Mouse (Mus musculus) hindbrain, embryonic 14.5 days (tissue): ENCODE results near the gene Olfr313. TPM values are rescaled to one million over a fixed set of nuclear protein-coding genes. Genes with fewer than 3 reads are reported as not detected.
"Not testable (repeated sequence)": the region's sequence is repeated elsewhere in the genome, so short reads cannot be mapped to it uniquely, and the experiment has no call there.

ENCODE experiments used
- ATAC-seq: fragments of 200-750 bp; cut with Nextera tagmentation; 2 replicates; pipeline ENCODE4 v1.8.0; 2017; ENCODE audit warnings: moderate number of reproducible peaks, mild to moderate bottlenecking, moderate TSS enrichment, moderate library complexity; ENCODE audit not compliant: low FRiP score
- DNase-seq: peaks from one replicate; pipeline ENCODE4 v3.0.0-alpha.2; 2015; ENCODE audit warnings: low spot score
- H3K27ac ChIP-seq: fragments of 300-500 bp; sonication (generic); 2 replicates; pipeline ENCODE4 v1.5.1; 2014; ENCODE audit warnings: mild to moderate bottlenecking, moderate library complexity
- H3K27me3 ChIP-seq: fragments of 300-500 bp; sonication (generic); 2 replicates; pipeline ENCODE4 v1.6.1; 2014; ENCODE audit warnings: mild to moderate bottlenecking, low read length, mixed read lengths; ENCODE audit not compliant: control insufficient read depth, insufficient read depth
- H3K36me3 ChIP-seq: fragments of 300-500 bp; sonication (generic); replicated peaks from 2 replicates; pipeline ENCODE4 v1.6.1; 2014; ENCODE audit not compliant: control insufficient read depth, insufficient read depth
- H3K4me1 ChIP-seq: fragments of 300-500 bp; sonication (generic); replicated peaks from 2 replicates; pipeline ENCODE4 v1.6.1; 2014; ENCODE audit warnings: antibody characterized with exemption, low read length, mixed read lengths; ENCODE audit not compliant: control insufficient read depth, insufficient read depth
- H3K4me2 ChIP-seq: fragments of 300-500 bp; sonication (generic); replicated peaks from 2 replicates; pipeline ENCODE4 v1.6.1; 2014; ENCODE audit warnings: mild to moderate bottlenecking, moderate library complexity
- H3K4me3 ChIP-seq: fragments of 300-500 bp; sonication (generic); replicated peaks from 2 replicates; pipeline ENCODE4 v1.5.1; 2014; ENCODE audit warnings: mild to moderate bottlenecking, low read length
- H3K9ac ChIP-seq: fragments of 300-500 bp; sonication (generic); 2 replicates; pipeline ENCODE4 v1.6.1; 2014
- H3K9me3 ChIP-seq: fragments of 300-500 bp; sonication (generic); 2 replicates; pipeline ENCODE4 v1.6.1; 2016; ENCODE audit warnings: low read length; ENCODE audit not compliant: control insufficient read depth
- WGBS: fragments of 180-500 bp; shearing (Covaris S2); extraction: QIAGEN DNeasy Blood & Tissue Kit; methylation state at CpG from one replicate; pipeline ENCODE4 v1.1.7; 2014; 5-methylcytosine and 5-hydroxymethylcytosine counted together
- polyA plus RNA-seq: library from polyadenylated mRNA; unstranded; fragments of >200 nt; fragmentation: Nextera tagmentation; extraction: Ambion mirVana; gene quantifications from 2 replicates; pipeline ENCODE4 v1.2.1, GENCODE M21; 2014

Gene Olfr313
- polyA plus RNA-seq, 1 experiment from 2014 or later = not detected

DNA sequence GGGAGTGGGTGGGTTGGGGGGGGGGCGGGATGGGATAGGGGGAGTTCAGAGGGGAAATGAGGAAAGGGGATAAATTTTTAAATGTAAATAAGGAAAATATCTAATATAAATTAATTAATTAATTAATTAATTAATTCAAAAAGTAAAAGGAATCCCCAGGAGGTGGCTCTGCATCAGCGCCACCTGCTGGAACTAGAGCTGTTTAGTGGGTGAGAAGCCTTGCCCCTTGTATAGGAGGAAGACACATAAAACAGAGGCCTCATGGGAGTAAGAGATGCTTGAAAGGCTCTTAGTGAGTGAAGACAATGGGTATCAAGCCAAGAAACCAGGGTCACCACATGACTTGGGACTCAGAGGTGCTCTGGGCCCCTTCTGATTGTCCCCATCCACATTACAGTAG is 18.9 kb upstream of the Olfr313 start:
- H3K4me2 ChIP-seq = no peak overlapping the region
- no peak for DNase-seq
- H3K9ac ChIP-seq = no peak overlapping the region
- H3K27me3 ChIP-seq = no peaks in the 10 kb centered on the region
- no peak for ATAC-seq
- H3K36me3 ChIP-seq = no peaks in the 10 kb centered on the region
- no peak overlapping the region for H3K27ac ChIP-seq
- H3K4me3 ChIP-seq = no peak overlapping the region
- WGBS = 84% methylated on average over 2 of the region's 2 CpGs
- H3K9me3 ChIP-seq = no peaks in the 10 kb centered on the region
- H3K4me1 ChIP-seq = no peaks in the 10 kb centered on the region

DNA sequence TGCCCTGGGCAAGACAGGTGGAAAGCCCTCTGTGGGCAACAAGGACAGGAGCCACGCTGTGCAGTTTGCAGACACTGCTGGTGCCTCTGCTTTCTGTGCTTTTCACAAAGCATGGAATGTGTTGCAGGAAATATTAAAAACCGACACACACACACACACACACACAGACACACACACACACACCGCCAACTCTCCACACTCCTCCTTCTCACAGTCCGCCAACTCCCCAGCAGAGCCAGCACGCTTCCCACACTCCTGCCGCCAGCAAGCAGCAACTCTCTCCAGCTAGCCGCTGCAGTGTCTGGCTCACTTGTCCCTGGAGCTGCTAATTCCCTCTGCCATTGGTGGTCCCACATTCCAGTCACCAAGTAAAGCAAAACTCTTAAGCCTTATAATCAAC is 17.9 kb upstream of the Olfr313 start:
- DNase-seq = no peak
- Histone ChIP-seq H3K9me3 (no peaks in the 10 kb centered on the region), H3K4me1 (peaks cover 5% of the 10 kb centered on the region), H3K4me3 (no peak overlapping the region), H3K9ac (no peak overlapping the region), H3K27me3 (no peaks in the 10 kb centered on the region), H3K4me2 (no peak overlapping the region), H3K27ac (no peak overlapping the region), H3K36me3 (no peaks in the 10 kb centered on the region)
- 78% methylated on average over 7 of the region's 7 CpGs for WGBS
- ATAC-seq = no peak

DNA sequence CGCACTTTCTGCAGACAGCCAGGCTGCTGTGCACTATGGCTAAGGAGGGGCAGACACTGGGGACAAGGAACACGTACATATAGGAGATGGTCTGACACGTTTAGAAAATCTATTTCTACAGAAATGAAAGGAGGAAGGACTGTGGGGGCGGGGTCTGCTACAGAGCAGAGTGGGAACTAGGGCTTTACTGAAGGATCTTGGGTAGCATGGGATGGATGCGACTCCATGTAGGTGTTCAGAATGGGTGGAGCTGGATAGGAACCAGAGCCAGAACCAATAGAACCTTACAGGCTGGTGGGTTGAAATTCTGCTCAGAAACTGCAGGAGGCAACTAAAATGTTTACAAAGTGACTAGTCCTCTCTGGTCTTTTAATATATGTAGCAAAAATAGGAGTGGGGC is 15.1 kb upstream of the Olfr313 start:
- no peak overlapping the region for H3K4me3 ChIP-seq
- H3K36me3 ChIP-seq = no peaks in the 10 kb centered on the region
- DNase-seq = no peak
- WGBS = 85% methylated on average over 5 of the region's 5 CpGs
- peaks cover 10% of the 10 kb centered on the region for H3K4me1 ChIP-seq
- H3K27ac ChIP-seq = no peak overlapping the region
- H3K27me3 ChIP-seq = no peaks in the 10 kb centered on the region
- ATAC-seq = no peak
- H3K4me2 ChIP-seq = no peak overlapping the region
- H3K9ac ChIP-seq = no peak overlapping the region
- no peaks in the 10 kb centered on the region for H3K9me3 ChIP-seq

DNA sequence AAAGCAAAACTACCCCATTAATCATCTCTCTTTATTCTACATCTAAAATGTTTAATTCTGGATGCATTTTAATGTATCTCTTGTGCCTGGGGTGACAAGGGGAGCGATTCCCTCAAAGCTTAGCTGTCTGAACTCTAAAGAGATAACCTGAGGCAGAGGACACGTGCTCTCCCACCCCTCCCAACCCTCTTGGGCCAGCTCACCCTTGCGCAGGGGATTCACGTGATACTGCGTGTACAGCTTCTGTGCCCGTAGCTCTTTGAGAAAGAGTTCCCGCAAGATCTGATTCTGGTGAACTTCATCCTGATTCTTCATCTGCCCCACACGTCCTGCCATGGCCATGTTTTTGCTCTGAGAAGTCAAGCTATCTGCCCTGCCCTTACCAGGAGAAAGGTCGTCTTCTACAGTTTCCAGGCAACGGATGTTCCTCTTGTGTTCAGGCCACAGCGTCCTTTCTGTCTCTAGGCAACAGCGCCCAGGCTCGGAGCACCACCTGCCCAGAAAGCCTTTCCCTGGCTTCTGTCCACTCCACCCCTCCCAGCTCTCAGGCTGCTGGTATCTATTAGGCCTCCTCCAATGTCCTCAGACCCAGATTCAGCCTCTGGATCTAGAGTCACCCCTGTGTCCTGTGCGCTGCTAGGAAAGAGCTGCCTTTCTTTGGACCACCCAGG is 13.1 kb upstream of the Olfr313 start, which contains the start of gene Fam183b:
TSS of gene Fam183b (minus strand) at position 403 of the 671 bp plus-strand sequence.
- no peaks in the 10 kb centered on the region for H3K9me3 ChIP-seq
- peak within 1 kb of the TSS; percentile 35 for H3K4me2 ChIP-seq
- no peaks in the 10 kb centered on the region for H3K36me3 ChIP-seq
- no peak within 1 kb of the TSS for H3K4me3 ChIP-seq
- H3K27ac ChIP-seq = no peak within 1 kb of the TSS
- no peaks in the 10 kb centered on the region for H3K27me3 ChIP-seq
- DNase-seq = no peak
- peak; percentile 31; the same call in 1 of the 2 replicates for ATAC-seq
- WGBS = 24% methylated on average over 14 of the region's 14 CpGs
- peaks cover 10% of the 10 kb centered on the region for H3K4me1 ChIP-seq
- H3K9ac ChIP-seq = 0 out of 2 replicates have a peak within 1 kb of the TSS, but pooled peaks have one; percentile 20

DNA sequence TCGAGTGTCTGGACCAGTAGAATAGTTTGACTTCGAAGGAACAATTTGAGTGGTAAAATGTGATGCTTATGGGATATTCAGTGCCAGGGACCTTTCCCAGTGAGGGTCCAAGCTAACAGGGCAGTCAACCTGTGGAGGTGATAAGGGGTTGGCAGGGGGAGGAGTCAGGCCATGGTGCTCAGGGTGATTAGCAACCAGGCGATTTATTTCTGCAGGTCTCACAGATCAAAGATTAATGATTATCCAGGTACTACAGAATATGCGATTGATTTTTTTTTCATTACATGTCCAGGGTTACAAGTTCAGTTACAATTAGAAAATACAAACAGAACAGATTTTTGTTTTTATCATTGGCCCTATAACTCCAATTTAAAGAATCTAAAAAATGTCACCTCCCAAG is 10.9 kb upstream of the Olfr313 start:
- Histone ChIP-seq H3K4me1 (peaks cover 10% of the 10 kb centered on the region), H3K4me2 (no peak overlapping the region), H3K9ac (no peak overlapping the region), H3K9me3 (no peaks in the 10 kb centered on the region), H3K27ac (no peak overlapping the region), H3K27me3 (no peaks in the 10 kb centered on the region), H3K4me3 (no peak overlapping the region), H3K36me3 (no peaks in the 10 kb centered on the region)
- DNase-seq (no peak), ATAC-seq (no peak)
- WGBS = 81% methylated on average over 4 of the region's 4 CpGs

DNA sequence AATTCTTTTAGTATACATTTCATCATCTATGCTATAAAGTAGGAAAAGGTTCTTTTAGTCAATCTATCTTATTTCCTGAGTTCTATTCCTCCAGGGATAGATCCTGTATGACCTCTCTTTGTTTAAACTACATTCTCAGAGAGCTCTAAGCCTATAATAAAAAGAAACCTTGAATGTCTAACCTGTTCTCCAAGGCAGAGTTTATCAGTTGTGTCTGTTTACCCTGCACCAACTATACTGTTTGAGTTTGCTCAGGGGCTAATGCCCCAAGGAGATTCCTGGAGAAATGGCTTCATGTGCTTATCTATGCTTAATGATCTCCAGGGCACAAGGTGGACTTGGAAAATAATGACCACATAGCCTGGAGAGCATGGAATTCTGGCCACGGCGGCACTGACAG is 10.4 kb upstream of the Olfr313 start:
- DNase-seq (no peak), ATAC-seq (no peak)
- Histone ChIP-seq H3K4me2 (no peak overlapping the region), H3K27me3 (no peaks in the 10 kb centered on the region), H3K36me3 (no peaks in the 10 kb centered on the region), H3K27ac (no peak overlapping the region), H3K4me1 (peaks cover 10% of the 10 kb centered on the region), H3K9ac (no peak overlapping the region), H3K4me3 (no peak overlapping the region), H3K9me3 (no peaks in the 10 kb centered on the region)
- WGBS = 69% methylated on average over 2 of the region's 2 CpGs

DNA sequence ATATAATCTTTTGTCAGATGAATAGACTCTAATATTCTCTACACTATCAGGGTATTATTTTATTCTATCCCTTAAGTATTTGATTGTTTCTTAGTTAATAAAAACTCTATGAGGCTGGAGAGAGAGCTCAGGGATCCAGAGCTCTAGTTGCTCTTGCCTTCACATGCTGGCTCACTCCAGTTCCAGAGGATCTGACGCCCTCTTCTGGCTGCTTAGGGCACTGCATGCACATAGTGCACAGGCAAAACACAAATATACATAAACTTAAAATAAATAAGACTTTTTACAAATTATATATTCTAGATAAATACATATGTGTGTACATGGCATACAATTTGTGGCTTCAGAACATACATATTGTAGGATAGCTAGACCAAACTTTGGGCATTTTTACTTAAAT is 2.8 kb upstream of the Olfr313 start:
- no peaks in the 10 kb centered on the region for H3K27me3 ChIP-seq
- H3K36me3 ChIP-seq = no peaks in the 10 kb centered on the region
- no peak for DNase-seq
- no peak overlapping the region for H3K4me3 ChIP-seq
- no peak overlapping the region for H3K9ac ChIP-seq
- H3K4me1 ChIP-seq = no peaks in the 10 kb centered on the region
- no peak for ATAC-seq
- WGBS = 3% methylated on average over 1 of the region's 1 CpGs
- no peak overlapping the region for H3K4me2 ChIP-seq
- no peak overlapping the region for H3K27ac ChIP-seq
- no peaks in the 10 kb centered on the region for H3K9me3 ChIP-seq

DNA sequence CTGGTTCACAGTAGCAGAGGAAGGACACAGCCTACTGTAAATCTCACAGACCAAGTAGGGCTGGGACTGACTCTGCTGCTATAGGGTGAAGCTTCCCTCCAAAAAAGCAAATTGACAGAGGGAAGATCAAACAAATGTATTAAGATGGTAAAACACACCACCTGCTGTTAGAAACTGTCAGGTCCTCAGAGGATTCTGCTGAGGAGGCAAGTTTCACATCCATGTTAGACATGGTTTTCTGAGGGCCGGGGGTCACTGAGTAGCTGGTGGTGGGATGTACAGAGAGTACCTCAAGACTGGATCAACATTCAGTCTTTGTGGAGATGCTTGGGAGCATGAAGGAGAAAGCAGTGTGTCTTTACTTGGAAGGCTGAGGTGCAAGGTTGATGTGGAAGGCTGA is 876 bp downstream of the Olfr313 start:
- H3K9ac ChIP-seq = no peak overlapping the region
- H3K9me3 ChIP-seq = no peaks in the 10 kb centered on the region
- H3K4me2 ChIP-seq = no peak overlapping the region
- 78% methylated on average over 1 of the region's 1 CpGs for WGBS
- ATAC-seq (no peak), DNase-seq (no peak)
- H3K27me3 ChIP-seq = no peaks in the 10 kb centered on the region
- H3K4me3 ChIP-seq = no peak overlapping the region
- H3K4me1 ChIP-seq = no peaks in the 10 kb centered on the region
- H3K27ac ChIP-seq = no peak overlapping the region
- H3K36me3 ChIP-seq = no peaks in the 10 kb centered on the region

DNA sequence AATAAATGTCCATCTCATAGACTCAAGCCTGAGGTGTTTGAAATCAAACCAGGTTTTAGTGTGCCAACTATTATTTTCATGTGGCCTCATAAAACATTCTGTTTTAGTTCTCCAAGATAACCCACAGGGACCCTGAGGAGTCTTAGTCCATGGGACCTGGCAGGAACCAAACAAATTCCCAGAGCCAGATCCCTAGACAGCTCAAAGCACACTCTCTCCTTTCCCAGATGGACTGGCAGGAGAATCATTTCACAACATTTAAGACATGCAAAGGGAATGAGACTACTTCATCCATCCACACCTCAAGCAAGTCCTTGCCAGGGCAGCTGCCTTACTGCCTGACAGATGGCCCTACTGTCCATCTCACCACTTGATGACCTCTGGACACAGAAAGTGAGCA is 14.1 kb downstream of the Olfr313 start, which contains the start of gene Olfr312:
TSS of gene Olfr312 (plus strand) at position 301 of the 400 bp plus-strand sequence.
- H3K4me3 ChIP-seq, ATAC-seq, H3K36me3 ChIP-seq, H3K27me3 ChIP-seq, H3K4me1 ChIP-seq, H3K9ac ChIP-seq, H3K4me2 ChIP-seq, DNase-seq, H3K27ac ChIP-seq, H3K9me3 ChIP-seq: not testable (repeated sequence)

DNA sequence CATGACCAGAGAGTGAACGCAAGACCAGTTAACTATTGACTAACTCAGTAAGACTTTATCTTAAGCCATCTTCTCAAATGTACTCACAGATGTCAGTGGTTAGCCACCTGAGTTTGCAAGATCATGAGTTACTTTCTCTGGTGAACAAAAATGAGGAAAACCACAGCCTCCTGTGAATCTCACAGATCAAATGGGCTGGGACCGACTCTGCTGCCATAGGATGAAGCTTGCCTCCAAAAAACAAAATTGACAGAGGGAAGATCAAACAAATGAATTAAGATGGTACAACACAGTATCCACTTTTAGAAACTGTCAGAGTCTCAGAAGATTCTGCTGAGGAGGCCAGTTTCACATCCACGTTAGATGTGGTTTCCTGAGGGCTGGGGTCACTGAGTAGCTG is 15.0 kb downstream of the Olfr313 start:
- no peaks in the 10 kb centered on the region for H3K27me3 ChIP-seq
- no peak overlapping the region for H3K4me2 ChIP-seq
- ATAC-seq (no peak), DNase-seq (no peak)
- WGBS = 88% methylated on average over 3 of the region's 3 CpGs
- H3K9ac ChIP-seq = no peak overlapping the region
- no peaks in the 10 kb centered on the region for H3K9me3 ChIP-seq
- no peak overlapping the region for H3K27ac ChIP-seq
- no peaks in the 10 kb centered on the region for H3K4me1 ChIP-seq
- H3K4me3 ChIP-seq = no peak overlapping the region
- no peaks in the 10 kb centered on the region for H3K36me3 ChIP-seq
